Mouse (Mus musculus) cortical plate, adult 2 months (tissue): ENCODE measurements around the gene Gprin1.

ENCODE experiments used
- CTCF ChIP-seq: fragments of 200-500 bp; IDR thresholded peaks from 2 replicates; pipeline ENCODE4 v1.5.1; 2011; ENCODE audit warnings: mild to moderate bottlenecking, control low read depth, low read length; ENCODE audit not compliant: insufficient read depth; ENCODE audit errors: extremely low read depth
- POLR2A ChIP-seq: fragments of 200-500 bp; IDR thresholded peaks from 2 replicates; pipeline ENCODE4 v1.6.1; 2011; ENCODE audit warnings: mild to moderate bottlenecking, low read length, control low read depth; ENCODE audit not compliant: insufficient read depth; ENCODE audit errors: extremely low read depth

DNA sequence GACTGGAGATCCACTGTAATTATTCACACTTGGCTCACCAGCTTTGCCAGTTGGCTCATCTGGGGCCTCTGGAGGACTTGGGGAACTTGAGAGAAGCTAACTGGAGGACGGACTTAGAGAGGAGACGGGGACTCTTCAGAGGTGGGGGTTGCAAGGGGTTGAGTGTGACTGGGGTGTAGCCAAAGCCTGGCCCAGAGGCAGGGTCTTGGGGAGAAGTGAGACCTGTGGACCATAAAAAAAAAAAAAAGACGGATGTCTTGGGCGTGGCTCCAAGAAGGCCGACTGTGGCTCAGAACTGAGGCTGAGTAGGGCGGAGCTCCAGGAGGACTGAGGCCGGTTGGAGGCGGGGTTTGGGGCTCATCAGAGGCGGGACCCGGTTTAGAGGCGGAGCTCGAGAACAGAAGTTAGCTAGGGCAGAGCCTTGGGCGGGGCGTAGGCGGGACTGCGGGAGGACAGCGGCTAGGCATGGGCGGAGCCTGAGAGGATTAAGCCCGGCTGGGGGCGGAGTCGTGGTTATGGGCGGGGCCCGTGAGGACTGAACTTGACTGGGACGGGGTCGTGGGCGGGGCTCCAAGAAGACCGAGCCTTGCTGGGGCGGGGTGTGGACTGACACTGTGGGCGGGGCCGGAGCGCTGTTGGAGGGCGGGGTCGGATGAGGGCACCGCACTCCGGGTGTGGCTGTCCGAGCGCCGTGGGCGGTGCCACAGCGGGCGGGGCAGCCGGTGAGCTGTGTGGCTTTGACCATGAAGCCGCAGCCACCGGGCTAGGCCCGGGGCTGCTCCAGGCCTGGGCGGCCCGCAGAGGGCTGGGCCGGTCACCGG lies 39.3 kb upstream of the Gprin1 start, which contains the start of gene Tspan17:
- TF ChIP-seq POLR2A (no peak), CTCF (no peak)
